ENCODE assay signal across 13 mouse cellular contexts in genomic region chr19:42657769-42658168, GRCm38 (mm10). TPM values are rescaled to one million over a fixed set of nuclear protein-coding genes. Genes with fewer than 3 reads are reported as not detected.
DNase-seq lines count a peak whose midpoint lies in the region; ATAC-seq lines count a peak whose summit lies in the region.
"Had no signal": no experiment of that assay in that cellular context is flagged by ENCODE, and none has a peak within 500 bp of the region (broad histone marks: within the 10 kb centered on the region; RNA-seq: fewer than 3 reads in every experiment).

No protein-coding gene starts in this region.

- H3K4me1 ChIP-seq in forebrain, embryonic 11.5 days (replicated peaks; ENCODE audit: control insufficient read depth, insufficient read depth, low read length): peaks cover 3% of the 10 kb centered on the region; the same call in 1 of the 2 replicates
- peaks cover 42% of the 10 kb centered on the region for H3K4me1 ChIP-seq in forebrain, embryonic 10.5 days

- H3K4me2 ChIP-seq in forebrain, embryonic 11.5 days (ENCODE audit: low read depth, low read length, severe bottlenecking): no peak overlapping the region
- H3K4me2 ChIP-seq: embryonic facial prominence, embryonic 15.5 days had no signal

- no peaks in the 10 kb centered on the region for H3K9me3 ChIP-seq in forebrain, embryonic 11.5 days (ENCODE audit: control insufficient read depth, low read length)
- no peaks in the 10 kb centered on the region for H3K9me3 ChIP-seq in forebrain, embryonic 10.5 days
- H3K9me3 ChIP-seq: embryonic facial prominence, embryonic 15.5 days had no signal

- no peak for ATAC-seq in forebrain, embryonic 11.5 days (replicated peaks; ENCODE audit: low FRiP score)
- ATAC-seq: Patski had no signal

- peaks cover 8% of the 10 kb centered on the region for H3K27me3 ChIP-seq in forebrain, embryonic 11.5 days (ENCODE audit: control insufficient read depth, insufficient read depth, low read length)
- peaks cover 99% of the 10 kb centered on the region for H3K27me3 ChIP-seq in forebrain, embryonic 10.5 days (ENCODE audit: poor library complexity, severe bottlenecking)

- no peaks in the 10 kb centered on the region for H3K36me3 ChIP-seq in forebrain, embryonic 11.5 days (ENCODE audit: control insufficient read depth, insufficient read depth, low read length)
- H3K36me3 ChIP-seq in forebrain, embryonic 10.5 days (replicated peaks): no peaks in the 10 kb centered on the region
- H3K36me3 ChIP-seq: embryonic facial prominence, embryonic 15.5 days had no signal

- DNase-seq in forebrain, embryonic 11.5 days (ENCODE audit: low spot score): peak; percentile 46
- DNase-seq in forebrain, embryonic 10.5 days (ENCODE audit: extremely low spot score, low spot score): no peak
- peak; percentile 37 for DNase-seq in lung, postnatal 36 days
- no peak for DNase-seq in lung, postnatal 4 days
- peak; percentile 57 for DNase-seq in brain, embryonic 18.5 days (ENCODE audit: low read depth, low spot score)
- DNase-seq in layer of hippocampus, postnatal 14 days (ENCODE audit: low spot score in 2 of 2): peak; percentile 41 to 52
- DNase-seq in ovary, postnatal 14 days (ENCODE audit: low spot score): no peak
- no peak for DNase-seq in urinary bladder, adult 18-20 months (ENCODE audit: low spot score in 2 of 2)
- DNase-seq: B cell, adult 2 months; gastrocnemius, postnatal 25 days; kidney, adult 2 months had no signal

- H3K4me3 ChIP-seq in forebrain, embryonic 11.5 days (ENCODE audit: low read depth, low read length): no peak overlapping the region
- H3K4me3 ChIP-seq in forebrain, embryonic 10.5 days: no peak overlapping the region
- H3K4me3 ChIP-seq: embryonic facial prominence, embryonic 15.5 days had no signal

- H3K9ac ChIP-seq in forebrain, embryonic 11.5 days (ENCODE audit: low read length): no peak overlapping the region
- H3K9ac ChIP-seq: embryonic facial prominence, embryonic 15.5 days had no signal

- WGBS in forebrain, embryonic 11.5 days: 50% methylated on average over 4 of the region's 4 CpGs
- WGBS in forebrain, embryonic 10.5 days: 47% methylated on average over 4 of the region's 4 CpGs

- H3K27ac ChIP-seq in forebrain, embryonic 11.5 days (ENCODE audit: low read depth, low read length): no peak overlapping the region
- no peak overlapping the region for H3K27ac ChIP-seq in forebrain, embryonic 10.5 days
- H3K27ac ChIP-seq: embryonic facial prominence, embryonic 15.5 days had no signal

RNA-seq across cellular contexts. Expression of gene Loxl4, which starts 45.2 kb away (rescaled TPM):
- 0.12 and 0.20 TPM in 2 replicates for polyA plus RNA-seq in forebrain, embryonic 11.5 days (2014; fragmentation: Nextera tagmentation; extraction: Ambion mirVana)
- 0.12 and 0.31 TPM in 2 replicates for polyA plus RNA-seq in forebrain, embryonic 10.5 days (2016; fragmentation: Nextera tagmentation; extraction: Ambion mirVana)
- under 1 TPM in 1 of 2 experiments, not detected in 1; 0.32 TPM for total RNA-seq in layer of hippocampus, postnatal 14 days (2021)

Comparison
In these comparisons a context has a peak if more than half of its experiments do, and no peak if none do; other contexts are left out.
1. DNase-seq: peak in forebrain, embryonic 11.5 days (single experiment), lung, postnatal 36 days (single experiment), brain, embryonic 18.5 days (single experiment) and layer of hippocampus, postnatal 14 days (2 of 2); none in forebrain, embryonic 10.5 days (single experiment), lung, postnatal 4 days (0 of 2), ovary, postnatal 14 days (single experiment) and urinary bladder, adult 18-20 months (0 of 2).